Mouse (Mus musculus): ENCODE data around the gene Sema5a.

Sema5a gene

DNA sequence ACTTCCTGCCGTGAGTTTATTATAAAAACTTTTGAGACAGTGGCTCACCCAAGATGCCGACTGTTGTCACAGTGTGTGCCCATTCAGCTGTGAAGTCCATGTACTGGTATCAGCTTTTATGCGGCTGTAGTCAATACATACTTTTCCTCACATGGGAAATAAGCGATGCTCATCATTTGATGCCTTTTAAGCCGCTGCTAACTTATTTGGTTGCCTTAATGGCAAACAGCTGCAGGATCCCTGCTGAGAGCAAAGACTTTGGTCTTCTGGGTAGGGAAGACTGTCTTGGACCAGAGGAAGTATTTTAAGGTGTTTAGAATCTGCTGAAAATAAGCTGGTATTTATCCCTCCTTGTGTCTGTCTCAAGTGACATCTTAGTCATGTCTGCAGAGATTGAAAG lies 2.7 kb downstream of the Sema5a start:
- no peak for DNase-seq (ENCODE audit: low read depth)

DNA sequence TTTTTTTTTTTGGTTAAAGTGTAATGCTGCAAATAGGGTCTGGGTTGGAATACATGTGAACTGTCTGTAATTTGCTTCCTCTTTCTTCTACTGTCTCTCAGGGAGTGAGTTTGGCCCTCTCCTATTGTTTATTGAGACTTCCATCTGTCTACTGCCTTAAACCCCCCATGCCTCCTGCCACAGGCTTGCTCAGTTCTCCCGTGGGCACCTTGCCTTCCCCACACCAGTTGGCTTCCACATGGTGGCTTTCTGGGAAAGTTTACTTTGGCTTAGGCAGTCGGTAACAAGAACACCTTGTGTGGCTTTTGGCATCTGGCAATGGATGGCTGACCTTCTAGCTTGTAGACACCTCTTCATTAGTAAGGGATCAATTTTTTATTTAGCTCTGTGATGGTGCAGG lies 10.2 kb downstream of the Sema5a start:
- DNase-seq (ENCODE audit: low read depth): no peak

DNA sequence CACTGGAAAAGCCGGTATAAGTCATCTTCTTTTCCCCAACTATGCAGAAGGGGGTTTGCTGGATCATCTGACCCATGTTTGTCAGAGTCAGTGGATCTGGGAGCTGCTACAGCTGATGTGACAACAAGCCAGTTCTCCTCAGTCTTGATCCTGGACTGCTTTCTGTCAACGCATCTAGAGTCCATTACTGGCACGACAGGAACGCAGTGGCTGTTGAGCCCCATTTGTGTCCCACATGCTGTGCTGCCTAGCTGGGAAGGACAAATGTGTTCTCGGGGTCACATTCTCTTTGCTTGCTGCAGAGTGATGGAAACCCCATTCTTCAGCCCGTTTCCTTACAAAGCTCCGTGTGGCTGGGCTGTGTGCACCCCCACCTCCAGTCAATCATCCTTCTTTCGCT lies 12.7 kb downstream of the Sema5a start:
- no peak for DNase-seq (ENCODE audit: low read depth)

DNA sequence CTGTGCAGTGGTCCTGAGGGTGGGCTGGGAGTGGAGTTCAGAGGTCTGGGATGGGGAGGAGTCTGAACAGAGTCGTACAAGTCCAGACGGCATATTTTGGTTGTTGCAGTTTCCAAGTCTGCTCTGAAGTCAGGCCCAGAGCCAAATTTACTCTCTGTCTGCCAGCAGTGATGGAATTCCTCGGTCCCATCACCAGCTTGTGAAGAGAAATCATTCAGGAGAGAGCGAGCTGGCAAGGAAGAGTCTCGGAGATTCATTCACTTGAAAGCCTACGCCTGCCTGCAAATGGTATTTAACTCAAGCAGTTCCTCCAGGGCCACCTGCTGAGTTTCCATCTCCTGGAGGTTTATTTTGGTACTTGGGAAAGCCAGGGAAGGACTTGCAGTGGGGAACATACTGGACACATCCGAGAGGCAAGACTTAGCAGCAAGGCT lies 13.3 kb downstream of the Sema5a start:
- DNase-seq (ENCODE audit: low read depth): no peak

DNA sequence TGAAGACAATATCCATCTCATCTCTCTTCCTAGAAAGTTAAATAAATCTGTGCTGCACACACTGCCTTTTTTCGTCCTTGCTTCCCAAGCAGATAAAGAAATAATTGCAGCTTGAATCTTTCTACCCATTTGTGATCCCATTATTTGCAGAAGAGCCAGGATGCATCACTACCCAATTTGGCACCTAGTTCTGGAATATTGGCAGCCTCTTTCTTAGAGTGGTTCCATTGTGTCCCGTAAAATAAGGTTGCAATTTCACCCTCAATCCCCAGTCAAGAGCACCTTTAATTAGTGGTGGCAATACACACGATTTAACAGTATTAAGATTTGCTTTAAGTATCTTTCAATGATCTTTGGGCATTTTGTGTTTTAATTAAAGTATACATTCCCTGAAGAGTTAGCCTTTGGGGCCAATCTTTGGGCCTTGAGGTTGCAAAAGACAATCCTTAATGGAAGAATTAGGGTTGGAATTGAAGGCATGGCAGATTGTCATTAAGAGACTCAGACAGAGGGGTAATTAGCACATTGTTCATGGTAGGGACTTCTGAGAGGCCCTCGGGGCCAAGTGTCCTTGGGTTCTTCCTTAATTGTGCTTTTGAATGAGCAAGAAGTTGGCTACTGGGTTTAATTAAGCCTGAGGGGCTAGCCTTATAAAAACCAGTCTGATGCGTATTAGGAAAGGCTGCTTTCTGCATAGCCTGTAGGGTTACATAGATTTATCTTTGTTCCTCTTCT lies 14.9 kb downstream of the Sema5a start:
- no peak for DNase-seq (ENCODE audit: low read depth)

DNA sequence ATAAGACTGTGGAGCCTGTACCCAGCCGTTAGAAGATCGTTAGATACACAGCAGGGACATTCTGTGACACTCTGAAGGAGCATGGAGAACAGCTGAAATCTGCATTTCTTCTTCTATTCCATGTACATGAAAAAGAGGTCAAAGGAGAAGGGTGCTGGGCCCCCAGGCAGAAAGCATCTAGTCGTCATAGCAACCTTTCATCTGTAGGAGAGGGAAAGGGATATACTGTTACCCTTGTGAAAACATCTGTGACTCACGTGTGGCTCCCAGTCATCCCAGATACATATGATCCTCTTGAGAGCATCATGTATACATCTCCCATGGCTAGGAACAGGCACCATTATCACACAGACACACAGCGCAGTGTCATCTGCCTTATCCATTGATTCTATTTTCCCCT lies 16.3 kb downstream of the Sema5a start:
- no peak for DNase-seq (ENCODE audit: low read depth)

DNA sequence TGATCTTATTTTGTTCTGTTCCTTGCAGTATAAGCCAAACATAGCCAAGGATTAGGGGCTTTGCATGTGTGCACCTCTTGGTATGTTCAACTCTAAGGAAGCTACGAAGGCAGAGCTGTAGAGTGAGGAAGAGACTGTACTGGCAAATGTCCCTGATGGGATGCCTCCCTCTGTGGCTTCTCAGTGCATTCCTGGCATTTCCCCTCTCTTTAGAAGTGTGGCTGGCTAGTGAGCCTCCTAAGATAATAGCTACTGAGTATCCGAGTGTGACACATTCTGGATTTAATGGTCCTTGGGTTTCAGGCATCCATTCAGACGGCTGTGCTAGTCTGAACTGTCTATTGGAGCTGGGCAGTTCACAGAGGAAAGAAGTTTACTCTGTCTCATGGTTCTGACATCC lies 19.0 kb downstream of the Sema5a start:
- no peak for DNase-seq (ENCODE audit: low read depth)

DNA sequence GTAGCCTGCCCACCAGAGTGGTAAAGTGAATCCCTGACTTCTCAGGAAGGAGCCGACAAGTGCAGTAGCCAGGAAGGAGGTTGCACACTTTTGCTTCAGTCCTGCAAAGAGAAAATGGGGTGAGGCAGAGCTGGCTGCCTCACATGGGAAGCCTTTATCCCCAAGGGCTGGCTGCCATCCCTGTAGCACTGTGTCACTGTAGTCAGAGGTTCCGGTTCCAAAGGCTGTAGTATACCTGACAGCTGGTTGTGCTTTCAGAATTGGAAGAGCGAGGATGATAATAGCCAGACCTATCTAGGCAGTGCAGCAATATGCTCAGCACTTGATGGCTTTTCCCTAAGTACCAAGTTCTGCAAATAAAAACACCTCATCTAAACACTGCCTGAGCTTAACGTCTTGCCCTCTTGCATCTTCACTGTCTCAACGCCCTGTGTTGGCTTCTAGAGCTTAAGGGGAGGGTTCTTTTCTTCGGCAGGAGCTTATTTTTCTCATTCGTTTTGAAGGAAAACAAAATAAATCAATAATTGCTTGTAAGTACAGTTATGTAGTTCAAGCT lies 20.3 kb downstream of the Sema5a start:
- no peak for DNase-seq (ENCODE audit: low read depth)

DNA sequence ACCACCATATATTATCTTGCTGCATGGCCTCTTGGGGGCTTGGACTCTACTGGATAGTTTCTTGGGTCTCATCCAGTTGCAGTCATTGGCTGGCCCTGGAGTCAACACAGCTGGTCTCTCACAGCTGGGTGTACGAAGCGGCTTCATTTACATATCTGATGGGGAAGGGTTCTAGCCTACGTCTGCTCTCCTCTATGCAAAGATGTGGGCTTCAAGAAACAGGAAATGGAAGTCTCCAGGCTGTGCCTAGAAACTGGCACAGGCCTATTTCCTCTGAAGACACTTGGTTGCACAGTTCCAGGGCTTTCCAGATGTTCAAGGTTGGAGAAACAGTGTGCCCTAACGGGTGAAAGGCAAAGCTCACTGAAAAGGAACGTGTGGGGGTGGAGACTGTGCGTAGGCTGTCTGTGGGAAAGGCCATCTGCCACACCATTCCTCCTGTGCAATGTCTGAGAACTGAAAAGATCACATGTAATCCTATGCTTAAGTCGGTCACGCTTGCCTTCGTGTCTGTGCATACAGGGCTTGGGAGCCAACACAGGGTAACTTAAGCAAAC lies 20.8 kb downstream of the Sema5a start:
- no peak for DNase-seq (ENCODE audit: low read depth)

DNA sequence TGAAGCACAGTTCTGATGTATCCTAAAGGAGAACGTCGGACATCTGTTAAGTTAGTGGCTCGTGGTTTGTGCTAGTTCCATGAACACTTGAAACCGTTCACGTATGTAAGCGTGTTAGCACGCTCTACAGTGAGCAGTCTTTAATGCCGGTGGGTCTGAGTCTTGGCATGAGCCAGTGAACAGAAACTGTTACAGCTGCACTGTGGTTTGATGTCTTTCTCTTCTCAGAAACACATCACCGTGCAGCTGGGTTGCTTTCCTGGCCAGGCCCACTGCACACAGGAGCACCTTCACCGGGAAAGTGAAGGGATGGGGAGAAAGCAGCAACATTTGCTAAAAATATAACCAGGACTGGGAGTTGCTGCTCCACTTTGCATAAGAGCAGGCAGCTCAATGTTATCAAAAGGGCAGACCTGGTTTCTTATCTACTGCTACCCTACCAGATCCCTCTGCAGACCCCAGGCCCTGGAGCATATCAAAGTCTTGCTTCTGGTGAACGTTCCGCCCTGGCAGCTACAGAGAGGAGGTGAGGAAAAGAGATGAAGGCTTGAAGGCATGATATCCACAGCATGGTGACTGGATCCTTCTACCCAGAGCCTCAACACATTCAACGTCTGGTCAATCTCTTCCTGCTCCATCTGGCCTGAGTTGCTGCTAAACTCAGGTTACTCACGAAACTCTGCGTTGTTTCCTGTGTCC lies 21.7 kb downstream of the Sema5a start:
- DNase-seq (ENCODE audit: low read depth): no peak

DNA sequence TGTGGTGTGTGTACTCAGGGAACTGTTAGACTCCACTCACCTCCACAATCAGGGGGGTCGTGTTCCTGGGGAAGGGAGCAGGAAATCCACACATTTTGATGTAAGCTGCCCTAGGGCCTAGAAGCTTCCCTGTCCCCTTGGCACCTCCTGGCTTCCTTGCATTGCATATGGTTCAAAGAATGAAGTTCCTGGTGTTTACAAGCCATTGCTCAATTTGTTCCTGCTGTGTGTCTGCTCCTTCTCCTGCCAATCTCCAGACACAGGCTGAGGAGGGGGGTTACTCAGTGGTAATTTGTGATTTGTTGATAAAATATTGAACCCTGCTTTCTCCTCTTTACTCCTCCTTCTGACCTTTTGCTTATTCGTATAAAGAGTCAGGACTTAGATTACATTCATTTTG lies 25.5 kb downstream of the Sema5a start:
- DNase-seq (ENCODE audit: low read depth): no peak

DNA sequence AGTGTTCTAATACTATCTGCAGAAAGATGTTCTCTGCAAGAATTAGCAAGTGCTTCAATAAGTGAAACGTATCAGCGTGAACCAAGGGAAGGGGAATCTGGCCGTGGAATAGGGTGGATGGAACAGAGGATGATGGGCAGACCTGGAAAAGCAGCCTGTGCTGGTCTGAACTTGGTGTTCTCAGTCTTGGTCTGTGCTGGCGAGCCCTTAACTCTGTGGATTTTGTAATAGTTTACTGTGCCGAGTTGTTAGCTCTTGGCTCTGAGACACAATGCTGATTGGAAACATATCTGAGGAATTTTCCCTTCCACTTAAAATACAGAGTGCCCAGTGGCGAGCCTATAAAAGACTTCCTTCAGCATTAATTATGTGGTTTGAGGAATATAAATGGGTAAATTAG lies 29.3 kb downstream of the Sema5a start:
- DNase-seq (ENCODE audit: low read depth): no peak

DNA sequence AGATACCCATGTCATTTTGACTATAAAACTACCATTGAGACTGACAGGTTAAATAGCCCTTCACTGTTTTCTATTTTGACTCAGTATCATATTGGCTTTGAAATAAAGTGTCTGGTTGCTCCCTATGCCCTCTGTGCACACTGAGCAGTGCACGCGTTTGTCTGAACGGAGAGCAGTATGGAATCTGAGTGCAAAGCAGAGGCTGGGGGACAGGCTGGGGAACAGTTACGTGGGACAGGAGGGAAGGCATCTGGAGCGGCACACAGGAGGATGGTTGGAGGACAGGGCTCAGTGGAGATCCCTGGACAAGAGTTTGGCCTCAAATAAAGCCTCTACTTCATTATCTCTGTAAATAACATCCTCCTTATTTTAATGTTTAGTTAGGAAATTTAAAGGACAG lies 30.4 kb downstream of the Sema5a start:
- DNase-seq (ENCODE audit: low read depth): no peak

DNA sequence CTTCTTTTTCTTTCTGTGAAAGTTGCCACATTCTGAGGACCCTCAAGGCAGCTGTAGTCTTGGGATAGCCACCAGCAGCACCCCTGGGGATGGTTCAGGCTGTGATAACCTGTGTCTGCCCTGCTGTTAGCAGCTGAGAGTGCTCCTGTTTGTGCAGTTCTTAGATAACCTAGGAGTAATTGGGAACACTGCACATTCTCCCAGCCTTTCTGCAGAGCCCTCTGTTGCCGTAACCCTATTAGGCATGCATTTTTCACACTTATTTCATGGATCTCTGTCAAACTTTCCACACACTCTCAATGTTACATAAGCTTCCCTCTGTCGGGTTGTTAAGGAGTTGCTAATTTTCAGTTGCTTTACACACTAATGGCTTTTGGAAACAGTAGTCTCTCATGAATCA lies 34.0 kb downstream of the Sema5a start:
- no peak for DNase-seq (ENCODE audit: low read depth)

DNA sequence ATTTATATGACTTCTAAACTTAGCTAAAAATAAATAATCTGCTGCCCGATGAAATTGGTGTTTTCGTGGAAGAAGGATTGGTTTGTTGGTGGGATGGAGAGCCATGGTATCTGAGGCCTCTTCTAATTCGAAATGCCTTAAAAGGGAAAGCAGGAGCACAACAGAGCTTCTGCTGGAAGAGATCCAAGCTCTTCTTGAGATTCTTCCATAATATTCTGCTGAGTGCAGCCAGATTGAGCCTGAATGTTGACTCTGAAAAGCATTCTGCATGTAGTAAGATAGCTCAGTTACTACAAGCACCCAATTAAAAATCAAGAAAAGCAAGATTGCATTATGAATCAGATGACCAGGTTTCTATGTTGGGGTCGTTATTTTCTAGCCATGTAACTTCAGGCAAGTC lies 36.8 kb downstream of the Sema5a start:
- DNase-seq (ENCODE audit: low read depth): no peak

DNA sequence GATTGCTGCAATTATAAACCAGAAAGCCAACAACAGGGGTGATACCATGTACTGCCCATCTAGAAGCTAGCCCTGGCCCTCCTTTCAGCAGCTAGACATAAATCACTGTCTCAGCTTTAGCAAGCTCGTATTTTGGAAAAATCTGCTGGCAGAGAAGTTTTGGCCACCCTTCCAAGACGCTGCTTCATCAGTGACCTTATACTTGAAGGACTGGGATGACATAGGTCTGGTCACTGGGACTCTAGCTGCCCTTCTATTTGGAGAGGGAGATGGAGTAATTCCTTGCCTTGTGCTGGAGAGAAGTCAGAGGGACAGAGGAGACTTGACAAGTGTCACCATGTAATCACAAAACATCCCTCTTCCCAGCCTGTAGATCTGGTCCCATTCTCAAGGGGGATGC lies 40.1 kb downstream of the Sema5a start:
- no peak for DNase-seq (ENCODE audit: low read depth)

DNA sequence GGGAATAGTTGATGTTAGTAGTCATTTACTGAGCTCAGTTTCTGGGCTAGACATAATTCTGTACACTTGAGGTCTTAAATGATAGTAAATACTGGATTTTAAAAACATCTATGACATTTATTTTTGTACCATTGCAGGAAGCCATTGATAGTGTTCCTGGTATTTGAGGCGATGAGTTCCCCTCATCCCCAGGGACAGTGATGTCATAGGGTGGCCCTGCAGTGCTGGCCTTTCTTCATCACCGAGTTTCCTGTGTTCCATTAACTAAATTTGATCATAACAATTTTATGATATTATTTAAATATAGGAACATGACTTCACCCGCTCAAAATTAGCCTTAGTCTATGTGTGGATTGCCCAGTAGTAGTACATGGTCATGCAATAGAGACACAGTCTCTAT lies 41.7 kb downstream of the Sema5a start:
- no peak for DNase-seq (ENCODE audit: low read depth)

DNA sequence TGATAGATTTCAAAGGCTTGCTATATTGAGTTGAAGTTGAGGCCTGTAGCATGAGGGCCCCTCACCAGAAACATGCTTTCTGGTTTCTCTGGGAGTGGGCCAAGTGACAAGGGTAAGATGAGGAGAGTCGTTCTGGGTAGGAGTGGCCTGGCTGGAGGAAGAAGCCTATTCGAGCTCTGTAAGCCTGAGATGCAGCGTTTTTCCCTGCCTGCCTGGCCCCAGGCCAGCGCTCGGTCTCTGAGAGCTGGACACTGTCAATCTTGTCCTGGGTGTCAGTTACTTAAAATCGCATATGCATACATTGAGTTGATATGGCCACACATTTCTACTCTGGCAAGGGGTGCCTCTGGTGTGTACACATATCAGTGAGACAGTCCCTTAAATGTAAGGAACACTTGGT lies 43.9 kb downstream of the Sema5a start:
- no peak for DNase-seq (ENCODE audit: low read depth)

DNA sequence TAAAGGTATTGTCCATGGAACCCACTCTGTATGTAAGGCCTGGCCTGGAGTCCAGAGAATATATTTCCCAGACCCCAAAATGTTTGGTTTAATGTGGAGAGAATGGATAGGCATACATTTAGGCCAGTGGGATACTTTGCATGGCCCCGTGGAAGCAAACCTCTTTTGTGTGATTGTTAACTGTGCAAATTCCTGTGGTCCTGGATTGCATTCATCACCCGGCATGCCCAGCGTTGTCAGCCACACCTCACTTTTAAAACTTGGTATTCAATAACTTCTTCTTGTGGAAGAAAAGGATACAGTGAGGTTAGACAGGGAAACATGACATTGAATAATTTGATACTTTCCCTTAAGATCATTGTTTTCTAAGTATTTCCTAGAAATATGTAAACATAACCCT lies 46.4 kb downstream of the Sema5a start:
- DNase-seq (ENCODE audit: low read depth): no peak

DNA sequence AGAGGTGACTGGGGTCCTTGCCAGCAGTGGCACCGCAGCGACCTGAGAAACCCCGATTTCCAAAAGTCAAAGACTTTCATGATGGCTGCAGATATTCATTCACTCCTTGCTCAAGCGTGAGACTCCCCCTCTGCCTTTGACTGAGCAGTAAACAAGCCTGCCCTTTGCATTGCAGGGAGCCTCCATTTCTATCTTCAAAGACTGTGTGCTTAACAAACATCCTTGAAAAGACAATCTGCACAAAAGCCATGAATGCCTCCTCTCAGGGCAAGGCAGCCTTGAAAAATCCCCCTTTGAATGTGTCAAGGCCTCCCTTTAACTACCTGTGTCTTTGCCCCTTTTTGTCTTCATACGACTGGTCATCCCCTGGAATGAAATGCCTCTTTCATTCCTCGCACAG lies 51.9 kb downstream of the Sema5a start:
- no peak for DNase-seq (ENCODE audit: low read depth)

DNA sequence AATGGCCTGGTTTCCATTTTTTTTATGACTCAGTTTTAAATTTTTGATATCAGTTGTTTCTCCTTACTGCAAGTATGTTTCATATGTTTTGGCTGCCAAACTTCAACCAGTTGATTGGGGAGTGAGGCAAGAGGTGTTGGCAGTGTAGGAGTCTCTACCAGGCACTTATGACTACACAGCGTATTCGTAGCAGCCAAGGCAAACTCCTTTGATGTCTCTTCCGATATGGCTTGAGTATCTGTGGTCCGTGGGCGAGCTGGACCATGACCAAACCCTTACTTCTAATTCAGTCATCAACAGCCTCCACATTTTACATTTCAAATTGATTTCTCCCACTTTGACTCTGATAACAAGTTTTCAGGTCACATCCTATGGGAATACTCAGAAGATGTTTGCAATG lies 52.7 kb downstream of the Sema5a start:
- no peak for DNase-seq (ENCODE audit: low read depth)

DNA sequence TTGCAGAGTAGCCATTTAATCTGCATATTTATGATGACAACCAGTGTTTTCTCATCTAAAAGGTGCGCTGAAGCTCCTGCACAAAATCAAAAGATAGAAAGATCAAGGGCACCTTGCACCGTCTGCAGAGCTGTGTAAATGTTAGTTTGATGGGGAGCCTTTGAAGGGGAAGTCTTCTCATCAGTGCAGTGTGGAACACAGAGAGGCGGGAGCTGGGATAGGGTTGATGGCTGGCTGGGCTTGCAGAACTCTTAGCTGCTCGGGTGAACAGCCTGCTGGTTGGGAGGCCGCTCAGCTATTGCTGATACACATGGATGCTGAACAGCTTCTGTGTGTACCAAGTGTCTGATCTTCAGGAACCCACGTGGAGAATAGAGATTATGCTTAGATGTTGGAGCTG lies 53.9 kb downstream of the Sema5a start:
- no peak for DNase-seq (ENCODE audit: low read depth)

DNA sequence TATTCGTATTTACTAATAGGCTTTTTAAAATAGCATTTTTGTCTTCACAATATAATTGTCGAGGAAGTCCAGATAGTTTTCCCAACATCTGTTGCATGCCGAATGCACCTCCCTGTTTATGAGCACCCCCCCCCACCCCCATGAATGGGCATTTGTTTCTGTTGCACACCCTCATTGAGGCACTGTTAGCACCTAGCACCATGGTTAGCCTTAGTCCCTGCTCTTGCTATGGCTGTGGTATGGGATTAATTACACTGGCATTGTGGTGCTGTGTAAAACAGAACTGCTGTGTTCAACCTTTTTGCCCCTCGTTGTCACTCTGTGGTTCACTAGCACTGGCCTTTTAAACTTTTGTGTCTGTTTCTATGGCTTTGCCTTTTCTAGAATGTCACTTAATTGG lies 56.4 kb downstream of the Sema5a start:
- peak; percentile 8 for DNase-seq (ENCODE audit: low read depth)

All from 416B (cell line).